Mouse (Mus musculus) G1E-ER4 (cell line): ENCODE data around the gene Akap8. TPM values are rescaled to one million over a fixed set of nuclear protein-coding genes. Genes with fewer than 3 reads are reported as not detected.

ENCODE experiments used
- GATA1 ChIP-seq: IDR thresholded peaks from one replicate; pipeline ENCODE4 v1.8.0; 2012; ENCODE audit warnings: low read length, inconsistent platforms
- polyA plus RNA-seq: library from polyadenylated mRNA; stranded (reverse); fragments of >175 nt; gene quantifications from 2 replicates; pipeline ENCODE4 v1.2.3, GENCODE M21; 2012

The Akap8 gene
- polyA plus RNA-seq, 1 experiment = 407 TPM

- no peak for TF ChIP-seq GATA1
These were observed 45.5 kb downstream of the Akap8 start for GRCm38 (mm10) chr17:32275568-32275967.

GRCm38 (mm10) chr17:32269151-32269550 lies 51.9 kb downstream of the Akap8 start:
- no peak for TF ChIP-seq GATA1

- no peak for TF ChIP-seq GATA1
These were observed 52.5 kb downstream of the Akap8 start for GRCm38 (mm10) chr17:32268540-32268960.

- TF ChIP-seq GATA1 = no peak
These were observed 52.9 kb downstream of the Akap8 start for GRCm38 (mm10) chr17:32268096-32268495.

GRCm38 (mm10) chr17:32267617-32268016 lies 53.4 kb downstream of the Akap8 start:
- no peak for TF ChIP-seq GATA1

GRCm38 (mm10) chr17:32263672-32264071 lies 57.4 kb downstream of the Akap8 start:
- TF ChIP-seq GATA1 = no peak

GRCm38 (mm10) chr17:32262831-32263559 lies 58.0 kb downstream of the Akap8 start:
- no peak for TF ChIP-seq GATA1

GRCm38 (mm10) chr17:32258869-32259268 lies 62.2 kb downstream of the Akap8 start:
- no peak for TF ChIP-seq GATA1

GRCm38 (mm10) chr17:32257944-32258343 lies 63.1 kb downstream of the Akap8 start:
- no peak for TF ChIP-seq GATA1

GRCm38 (mm10) chr17:32257452-32257851 lies 63.6 kb downstream of the Akap8 start:
- TF ChIP-seq GATA1 = no peak

GRCm38 (mm10) chr17:32256896-32257295 lies 64.1 kb downstream of the Akap8 start:
- TF ChIP-seq GATA1 = no peak

Other genes starting within 250 kb of the Akap8 start
- gene Notch3, start 154.4 kb downstream of the Akap8 start, polyA plus RNA-seq = 1.9 and 2.2 TPM in 2 replicates
- not detected in 2 replicates for gene Ephx3, start 131.7 kb downstream of the Akap8 start, polyA plus RNA-seq
- gene Brd4, start 36.5 kb downstream of the Akap8 start, polyA plus RNA-seq = 171 and 189 TPM in 2 replicates
- gene Akap8l, start 29.4 kb upstream of the Akap8 start, polyA plus RNA-seq = 105 and 134 TPM in 2 replicates
- 91.2 and 92.4 TPM in 2 replicates for gene Wiz, start 68.2 kb upstream of the Akap8 start, polyA plus RNA-seq
- gene Rasal3, start 82.3 kb upstream of the Akap8 start, polyA plus RNA-seq = 13.0 and 13.2 TPM in 2 replicates
- gene Pglyrp2, start 102.9 kb upstream of the Akap8 start, polyA plus RNA-seq = 1.8 and 2.3 TPM in 2 replicates
- not detected in 2 replicates for gene Cyp4f39, start 131.5 kb upstream of the Akap8 start, polyA plus RNA-seq
- not detected in 2 replicates for gene Cyp4f17, start 184.8 kb upstream of the Akap8 start, polyA plus RNA-seq
- 0.19 and 0.23 TPM in 2 replicates for gene Cyp4f16, start 215.3 kb upstream of the Akap8 start, polyA plus RNA-seq